ENCODE assay signal across 9 mouse cellular contexts in the genomic region with DNA sequence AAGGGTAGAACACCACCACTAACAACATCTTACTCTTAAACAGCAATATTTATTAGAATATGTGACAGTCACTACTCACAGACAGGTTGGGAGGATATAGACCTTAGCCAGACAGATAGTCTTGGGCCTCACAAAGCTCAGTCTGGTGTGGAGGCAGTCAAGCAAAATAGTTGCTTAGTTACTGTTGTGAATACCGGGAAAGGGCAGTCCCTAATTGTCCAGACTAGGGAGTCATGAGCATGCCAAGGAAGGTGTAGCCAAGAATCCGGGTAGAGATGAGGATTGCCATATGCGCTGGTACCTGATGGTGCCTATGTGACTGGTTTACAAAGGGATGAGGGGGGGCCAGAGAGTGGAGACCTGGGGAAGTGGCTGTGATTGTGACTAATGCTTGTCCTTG. TPM values are rescaled to one million over a fixed set of nuclear protein-coding genes. Genes with fewer than 3 reads are reported as not detected.
DNase-seq lines count a peak whose midpoint lies in the region; ATAC-seq and TF ChIP-seq lines count a peak whose summit lies in the region.
"Had no signal": no experiment of that assay in that cellular context is flagged by ENCODE, and none has a peak within 500 bp of the region (broad histone marks: within the 10 kb centered on the region; RNA-seq: fewer than 3 reads in every experiment).

No protein-coding gene starts in this region.

- no peak for TF ChIP-seq CTCF in C2C12 (IDR thresholded peaks at IDR 0.05; ENCODE audit: control insufficient read depth, insufficient read depth, insufficient read length)
- no peak for TF ChIP-seq CTCF in kidney, postnatal 0 days (IDR thresholded peaks at IDR 0.05; ENCODE audit: low read depth)
- TF ChIP-seq CTCF in olfactory bulb, adult 2 months (IDR thresholded peaks at IDR 0.05; ENCODE audit: insufficient read depth, low read depth, low read length) = no peak

- no peak for TF ChIP-seq POLR2A in olfactory bulb, adult 2 months (IDR thresholded peaks at IDR 0.05; ENCODE audit: insufficient read depth, low read depth, low read length)

- H3K79me3 ChIP-seq in C2C12 (ENCODE audit: low read depth) = peaks cover 4% of the 10 kb centered on the region

- H3K36me3 ChIP-seq in C2C12 (ENCODE audit: control insufficient read depth, insufficient read depth) = peaks cover 14% of the 10 kb centered on the region
- H3K36me3 ChIP-seq in forebrain, embryonic 11.5 days (ENCODE audit: control insufficient read depth, insufficient read depth, low read length) = no peaks in the 10 kb centered on the region; the same call in 1 of the 2 replicates
- H3K36me3 ChIP-seq in kidney, postnatal 0 days (ENCODE audit: insufficient read depth, low read length) = peaks cover 20% of the 10 kb centered on the region

- H3K27ac ChIP-seq in forebrain, embryonic 11.5 days (ENCODE audit: low read depth, low read length) = no peak overlapping the region
- H3K27ac ChIP-seq in kidney, postnatal 0 days = peak overlapping the region; percentile 87
- H3K27ac ChIP-seq in olfactory bulb, adult 2 months (ENCODE audit: insufficient read depth, low read depth, low read length) = no peak overlapping the region; the same call in 1 of the 2 replicates

- WGBS in forebrain, embryonic 11.5 days = 49% methylated on average over 3 of the region's 3 CpGs
- 31% methylated on average over 3 of the region's 3 CpGs for WGBS in kidney, postnatal 0 days
- 16% methylated on average over 3 of the region's 3 CpGs for WGBS in olfactory bulb, adult 2 months

- H3ac ChIP-seq in C2C12 (ENCODE audit: control insufficient read depth, insufficient read length, low read depth) = peak overlapping the region; percentile 16

- ATAC-seq in forebrain, embryonic 11.5 days (replicated peaks; ENCODE audit: low FRiP score) = no peak
- no peak; the same call in 1 of the 2 replicates for ATAC-seq in kidney, postnatal 0 days (replicated peaks; ENCODE audit: low FRiP score, low read depth)

- DNase-seq in adrenal gland, adult 8-10 months = peak; percentile 19
- no peak for DNase-seq in adrenal gland, adult 18-20 months (ENCODE audit: low spot score in 2 of 2)
- DNase-seq in forebrain, embryonic 11.5 days (ENCODE audit: low spot score) = no peak
- DNase-seq in kidney, postnatal 0 days (ENCODE audit: low spot score) = peak; percentile 66
- DNase-seq in yolk sac, embryonic 10.5 days (ENCODE audit: low spot score) = no peak
- no peak for DNase-seq in frontal cortex, adult 2 months (ENCODE audit: extremely low spot score in 1 of 2, low spot score in 1 of 2)

- no peaks in the 10 kb centered on the region for H3K79me2 ChIP-seq in C2C12 (ENCODE audit: control insufficient read depth, insufficient read depth)

- H3K4me1 ChIP-seq in forebrain, embryonic 11.5 days (replicated peaks; ENCODE audit: control insufficient read depth, insufficient read depth, low read length) = peaks cover 6% of the 10 kb centered on the region
- peaks cover 5% of the 10 kb centered on the region for H3K4me1 ChIP-seq in kidney, postnatal 0 days (replicated peaks; ENCODE audit: insufficient read depth, low read length)
- peaks cover 8% of the 10 kb centered on the region for H3K4me1 ChIP-seq in olfactory bulb, adult 2 months (ENCODE audit: control insufficient read depth, insufficient read depth, low read length)

- peak overlapping the region; percentile 81 for H3K4me2 ChIP-seq in forebrain, embryonic 11.5 days (ENCODE audit: low read depth, low read length, severe bottlenecking)
- H3K4me2 ChIP-seq in kidney, postnatal 0 days (ENCODE audit: low read length) = peak overlapping the region; percentile 91

- no peaks in the 10 kb centered on the region for H3K9me3 ChIP-seq in forebrain, embryonic 11.5 days (ENCODE audit: control insufficient read depth, low read length)
- H3K9me3 ChIP-seq in kidney, postnatal 0 days (replicated peaks; ENCODE audit: low read length) = no peaks in the 10 kb centered on the region

- peak overlapping the region; percentile 86 for H3K4me3 ChIP-seq in C2C12 (ENCODE audit: insufficient read depth, poor library complexity, severe bottlenecking)
- peak overlapping the region; percentile 93 for H3K4me3 ChIP-seq in forebrain, embryonic 11.5 days (ENCODE audit: low read depth, low read length)
- H3K4me3 ChIP-seq in kidney, postnatal 0 days (replicated peaks; ENCODE audit: low read depth, low read length) = peak overlapping the region; percentile 88
- H3K4me3 ChIP-seq in olfactory bulb, adult 2 months (ENCODE audit: insufficient read depth, low read depth, low read length) = peak overlapping the region; percentile 98

- no peaks in the 10 kb centered on the region for H3K27me3 ChIP-seq in C2C12 (ENCODE audit: control insufficient read depth, insufficient read depth, insufficient read length)
- H3K27me3 ChIP-seq in forebrain, embryonic 11.5 days (ENCODE audit: control insufficient read depth, insufficient read depth, low read length) = no peaks in the 10 kb centered on the region
- no peaks in the 10 kb centered on the region for H3K27me3 ChIP-seq in kidney, postnatal 0 days (ENCODE audit: insufficient read depth, low read length)

- peak overlapping the region; percentile 75 for H3K9ac ChIP-seq in forebrain, embryonic 11.5 days (ENCODE audit: low read length)
- H3K9ac ChIP-seq in kidney, postnatal 0 days (ENCODE audit: low read depth, low read length) = peak overlapping the region; percentile 71

TF ChIP-seq in C2C12, 6 proteins besides CTCF, POLR2A, EP300 and RAD21:
- TF ChIP-seq MYOG (IDR thresholded peaks at IDR 0.05; ENCODE audit: control insufficient read depth, extremely low read depth, insufficient read length) (no peak), MYOD1 (IDR thresholded peaks at IDR 0.05; ENCODE audit: control insufficient read depth, insufficient read length, low read depth) (no peak), CEBPB (IDR thresholded peaks at IDR 0.05; ENCODE audit: low read depth) (no peak), FOSL1 (IDR thresholded peaks at IDR 0.05; ENCODE audit: insufficient read depth, low read length, poor library complexity, severe bottlenecking) (no peak), USF1 (IDR thresholded peaks at IDR 0.05; ENCODE audit: low read depth) (no peak), MAX (IDR thresholded peaks at IDR 0.05) (no peak)

RNA-seq across cellular contexts. Expression of a gene that starts 0.7 kb away (rescaled TPM):
- 10 to 100 TPM; 73.0 to 83.5 (median 80.3) TPM for total RNA-seq in adrenal gland, adult 8-10 months (2022)
- 10 to 100 TPM; 56.8 to 71.5 TPM for total RNA-seq in adrenal gland, adult 18-20 months (2021)
- polyA plus RNA-seq in C2C12 (2012; fragmentation: generic; extraction: Trizol) = 11.8 TPM
- 24.9 and 25.3 TPM in 2 replicates for polyA plus RNA-seq in forebrain, embryonic 11.5 days (2014; fragmentation: Nextera tagmentation; extraction: Ambion mirVana)
- 25.6 and 27.8 TPM in 2 replicates for polyA plus RNA-seq in kidney, postnatal 0 days (2015; fragmentation: Nextera tagmentation; extraction: Ambion mirVana)
- polyA plus RNA-seq in olfactory bulb, adult 2 months (2012; ENCODE audit: insufficient read depth, insufficient read length, low replicate concordance, missing spikeins) = not detected in 2 replicates
- polyA plus RNA-seq in frontal cortex, adult 2 months (2012; rRNA removed) = 36.5 and 37.9 TPM in 2 replicates

RNA-seq across cellular contexts. Expression of a gene that starts 21.5 kb away (rescaled TPM):
- under 1 TPM; 0.09 to 0.65 (median 0.34) TPM for total RNA-seq in adrenal gland, adult 8-10 months (2022)
- under 1 TPM; 0.13 to 0.45 TPM for total RNA-seq in adrenal gland, adult 18-20 months (2021)
- polyA plus RNA-seq in C2C12 (2012; fragmentation: generic; extraction: Trizol) = not detected
- 1.6 and 1.8 TPM in 2 replicates for polyA plus RNA-seq in forebrain, embryonic 11.5 days (2014; fragmentation: Nextera tagmentation; extraction: Ambion mirVana)
- 3.7 and 3.8 TPM in 2 replicates for polyA plus RNA-seq in kidney, postnatal 0 days (2015; fragmentation: Nextera tagmentation; extraction: Ambion mirVana)
- not detected in 2 replicates for polyA plus RNA-seq in olfactory bulb, adult 2 months (2012; ENCODE audit: insufficient read depth, insufficient read length, low replicate concordance, missing spikeins)
- polyA plus RNA-seq in frontal cortex, adult 2 months (2012; rRNA removed) = 2.0 and 2.6 TPM in 2 replicates

RNA-seq across cellular contexts. Expression of a gene that starts 28.7 kb away (rescaled TPM):
- total RNA-seq in adrenal gland, adult 8-10 months (2022) = not detected
- total RNA-seq in adrenal gland, adult 18-20 months (2021) = not detected
- polyA plus RNA-seq in C2C12 (2012; fragmentation: generic; extraction: Trizol) = not detected
- polyA plus RNA-seq in forebrain, embryonic 11.5 days (2014; fragmentation: Nextera tagmentation; extraction: Ambion mirVana) = not detected in 2 replicates
- polyA plus RNA-seq in kidney, postnatal 0 days (2015; fragmentation: Nextera tagmentation; extraction: Ambion mirVana) = 0.10 TPM in 1 of 2 replicates, not detected in the other
- polyA plus RNA-seq in olfactory bulb, adult 2 months (2012; ENCODE audit: insufficient read depth, insufficient read length, low replicate concordance, missing spikeins) = not detected in 2 replicates
- 0.11 and 0.26 TPM in 2 replicates for polyA plus RNA-seq in frontal cortex, adult 2 months (2012; rRNA removed)
- total RNA-seq: heart, postnatal 10 days had no signal

RNA-seq across cellular contexts. Expression of a gene that starts 28.9 kb away (rescaled TPM):
- total RNA-seq in adrenal gland, adult 8-10 months (2022) = 1 to 10 TPM in 1 of 4 experiments, not detected in 3; 1.2 TPM
- total RNA-seq in adrenal gland, adult 18-20 months (2021) = not detected
- polyA plus RNA-seq in C2C12 (2012; fragmentation: generic; extraction: Trizol) = not detected
- polyA plus RNA-seq in forebrain, embryonic 11.5 days (2014; fragmentation: Nextera tagmentation; extraction: Ambion mirVana) = not detected in 2 replicates
- 0.37 and 0.78 TPM in 2 replicates for polyA plus RNA-seq in kidney, postnatal 0 days (2015; fragmentation: Nextera tagmentation; extraction: Ambion mirVana)
- not detected in 2 replicates for polyA plus RNA-seq in olfactory bulb, adult 2 months (2012; ENCODE audit: insufficient read depth, insufficient read length, low replicate concordance, missing spikeins)
- 1.2 and 1.6 TPM in 2 replicates for polyA plus RNA-seq in frontal cortex, adult 2 months (2012; rRNA removed)
- total RNA-seq: heart, postnatal 10 days had no signal

RNA-seq across cellular contexts. Expression of a gene that starts 51.3 kb away (rescaled TPM):
- total RNA-seq in adrenal gland, adult 8-10 months (2022) = 10 to 100 TPM; 36.0 to 48.0 (median 43.9) TPM
- 10 to 100 TPM; 29.3 to 30.4 TPM for total RNA-seq in adrenal gland, adult 18-20 months (2021)
- 148 TPM for polyA plus RNA-seq in C2C12 (2012; fragmentation: generic; extraction: Trizol)
- polyA plus RNA-seq in forebrain, embryonic 11.5 days (2014; fragmentation: Nextera tagmentation; extraction: Ambion mirVana) = 1,728 and 1,922 TPM in 2 replicates
- 613 and 625 TPM in 2 replicates for polyA plus RNA-seq in kidney, postnatal 0 days (2015; fragmentation: Nextera tagmentation; extraction: Ambion mirVana)
- 192 TPM in 1 of 2 replicates, not detected in the other for polyA plus RNA-seq in olfactory bulb, adult 2 months (2012; ENCODE audit: insufficient read depth, insufficient read length, low replicate concordance, missing spikeins)
- 233 TPM in 2 replicates for polyA plus RNA-seq in frontal cortex, adult 2 months (2012; rRNA removed)

Comparison
In these comparisons a context has a peak if more than half of its experiments do, and no peak if none do; other contexts are left out.
1. DNase-seq: peak in adrenal gland, adult 8-10 months (single experiment) and kidney, postnatal 0 days (single experiment); none in adrenal gland, adult 18-20 months (0 of 2), forebrain, embryonic 11.5 days (single experiment), yolk sac, embryonic 10.5 days (single experiment) and frontal cortex, adult 2 months (0 of 2).
2. Peak in every context shown above with its lines, with median percentiles within 50 percentile points of each other: H3K4me3 ChIP-seq.